In the genomic region with DNA sequence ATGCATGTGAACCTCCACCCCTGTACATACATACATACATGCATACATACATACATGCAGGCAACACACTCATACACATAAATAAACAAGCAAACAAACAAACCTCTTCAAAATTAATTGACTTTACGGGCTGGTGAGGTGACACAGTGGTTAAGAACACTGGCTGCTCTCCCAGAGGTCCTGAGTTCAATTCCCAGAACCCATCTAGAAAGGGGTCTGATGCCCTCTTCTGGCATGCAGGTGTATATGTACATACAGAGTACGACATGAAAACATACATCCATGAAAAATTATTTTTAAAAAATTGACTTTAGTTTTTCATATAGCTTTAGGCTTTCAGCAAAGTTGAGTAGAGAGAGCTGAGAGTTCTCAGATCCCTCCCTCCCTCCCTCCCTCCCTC, we compare ENCODE assay signal across 1 mouse cellular context.
TF ChIP-seq lines count a peak whose summit lies in the region.

No protein-coding gene starts in this region.

TF ChIP-seq in CH12.LX, 34 proteins besides CTCF, POLR2A, EP300 and RAD21 (continued from another document):
- no peak for TF ChIP-seq USF2 (conservative IDR thresholded peaks at IDR 0.05; ENCODE audit: low read depth, low read length)
